Mouse (Mus musculus) CH12.LX (cell line): ENCODE data around the gene Pla2g5. TPM values are rescaled to one million over a fixed set of nuclear protein-coding genes. Genes with fewer than 3 reads are reported as not detected.

Experiments used
- DNase-seq: peaks from one replicate; pipeline ENCODE4 v3.0.0-alpha.2; 2013; ENCODE audit errors: extremely low read depth
- H3K27ac ChIP-seq: 2 replicates; pipeline ENCODE4 v1.5.1; 2012; ENCODE audit warnings: low read depth, mild to moderate bottlenecking, control low read depth, moderate library complexity; ENCODE audit not compliant: insufficient read depth
- H3K27me3 ChIP-seq: replicated peaks from 2 replicates; pipeline ENCODE3; 2012; ENCODE audit warnings: inconsistent platforms
- H3K36me3 ChIP-seq, 2 experiments: replicated peaks in 1 of 2; 2 replicates each; pipeline versions ENCODE3 to v1.6.1; 2012; ENCODE audit warnings: inconsistent platforms in 1 of 2, low read length in 1 of 2, mild to moderate bottlenecking in 1 of 2, mixed read lengths in 1 of 2, moderate library complexity in 1 of 2; ENCODE audit not compliant: control insufficient read depth in 1 of 2, insufficient read depth in 1 of 2
- H3K4me1 ChIP-seq, 2 experiments: 2 replicates each; pipeline ENCODE4 v1.6.1; 2012; ENCODE audit warnings: inconsistent platforms in 1 of 2, moderate library complexity in 1 of 2; ENCODE audit not compliant: insufficient read depth in 2 of 2, control insufficient read depth in 1 of 2
- H3K4me2 ChIP-seq: 2 replicates; pipeline ENCODE4 v1.6.1; 2012; ENCODE audit warnings: low read depth, mild to moderate bottlenecking, control low read depth; ENCODE audit not compliant: poor library complexity, insufficient read depth, severe bottlenecking
- H3K4me3 ChIP-seq, 3 experiments: fragments of 150-350 bp in 1 of 3; sonication (generic) in 1 of 3; replicated peaks in 1 of 3; 2 replicates each; pipeline versions ENCODE3 to v1.5.1; 2011 to 2012; ENCODE audit warnings: low read depth in 2 of 3, low read length in 2 of 3, mild to moderate bottlenecking in 2 of 3, moderate library complexity in 2 of 3, control low read depth in 1 of 3, improper control_type of control experiment in 1 of 3, inconsistent platforms in 1 of 3, mixed read lengths in 1 of 3; ENCODE audit not compliant: poor library complexity in 1 of 3
- H3K79me2 ChIP-seq: replicated peaks from 2 replicates; pipeline ENCODE4 v1.6.1; 2012; ENCODE audit warnings: mild to moderate bottlenecking, moderate library complexity; ENCODE audit not compliant: control insufficient read depth, poor library complexity, insufficient read depth, severe bottlenecking; ENCODE audit errors: extremely low read depth
- H3K9ac ChIP-seq: 2 replicates; pipeline ENCODE4 v1.6.1; 2012; ENCODE audit warnings: low read depth, mild to moderate bottlenecking, control low read depth, moderate library complexity; ENCODE audit not compliant: insufficient read depth
- H3K9me3 ChIP-seq: replicated peaks from 2 replicates; pipeline ENCODE3; 2012; ENCODE audit warnings: low read length, inconsistent platforms, mixed read lengths
- BHLHE40 ChIP-seq: IDR thresholded peaks from 2 replicates; pipeline ENCODE4 v1.6.1; 2011; ENCODE audit warnings: mild to moderate bottlenecking, low read depth, low read length, improper control_type of control experiment
- CHD1 ChIP-seq: IDR thresholded peaks from 2 replicates; pipeline ENCODE4 v1.6.1; 2012; ENCODE audit warnings: low read depth, low read length, improper control_type of control experiment, inconsistent platforms
- E2F4 ChIP-seq: IDR thresholded peaks from 2 replicates; pipeline ENCODE4 v1.6.1; 2011; ENCODE audit warnings: low read depth, low read length, improper control_type of control experiment; ENCODE audit not compliant: insufficient replicate concordance
- ELF1 ChIP-seq: IDR thresholded peaks from 2 replicates; pipeline ENCODE4 v1.6.1; 2014; ENCODE audit warnings: low read depth, mild to moderate bottlenecking, inconsistent platforms, low read length, improper control_type of control experiment
- EP300 ChIP-seq: IDR thresholded peaks from 2 replicates; pipeline ENCODE4 v1.6.1; 2011; ENCODE audit warnings: low read length, improper control_type of control experiment
- ETS1 ChIP-seq: conservative IDR thresholded peaks from 2 replicates; pipeline ENCODE4 v1.6.1; 2012; ENCODE audit warnings: low read depth, mild to moderate bottlenecking, inconsistent platforms, low read length, improper control_type of control experiment, moderate library complexity
- GABPA ChIP-seq: IDR thresholded peaks from 2 replicates; pipeline ENCODE4 v1.6.1; 2012; ENCODE audit warnings: low read depth, low read length, improper control_type of control experiment, inconsistent platforms; ENCODE audit not compliant: insufficient replicate concordance
- HCFC1 ChIP-seq: IDR thresholded peaks from 2 replicates; pipeline ENCODE4 v1.6.1; 2012; ENCODE audit warnings: low read depth, mild to moderate bottlenecking, inconsistent platforms, low read length, improper control_type of control experiment
- IRF4 ChIP-seq: IDR thresholded peaks from 2 replicates; pipeline ENCODE4 v1.6.1; 2014; ENCODE audit warnings: low read depth, mild to moderate bottlenecking, inconsistent platforms, low read length, improper control_type of control experiment
- JUN ChIP-seq: IDR thresholded peaks from 2 replicates; pipeline ENCODE4 v1.6.1; 2011; ENCODE audit warnings: low read depth, mild to moderate bottlenecking, low read length, improper control_type of control experiment, moderate library complexity; ENCODE audit not compliant: insufficient read depth
- JUND ChIP-seq: conservative IDR thresholded peaks from 2 replicates; pipeline ENCODE4 v1.6.1; 2011; ENCODE audit warnings: low read depth, low read length, improper control_type of control experiment
- KAT2A ChIP-seq: IDR thresholded peaks from 2 replicates; pipeline ENCODE4 v1.6.1; 2012; ENCODE audit warnings: low read length, improper control_type of control experiment, inconsistent platforms; ENCODE audit not compliant: insufficient replicate concordance
- MAFK ChIP-seq: IDR thresholded peaks from 2 replicates; pipeline ENCODE4 v1.6.1; 2011; ENCODE audit warnings: low read length, improper control_type of control experiment; ENCODE audit not compliant: insufficient replicate concordance
- MAX ChIP-seq: IDR thresholded peaks from 2 replicates; pipeline ENCODE4 v1.6.1; 2011; ENCODE audit warnings: low read length, improper control_type of control experiment
- MAZ ChIP-seq: IDR thresholded peaks from 2 replicates; pipeline ENCODE4 v1.6.1; 2012; ENCODE audit warnings: low read depth, mild to moderate bottlenecking, inconsistent platforms, low read length, improper control_type of control experiment, moderate library complexity
- MEF2A ChIP-seq: IDR thresholded peaks from 2 replicates; pipeline ENCODE4 v1.6.1; 2014; ENCODE audit warnings: low read depth, mild to moderate bottlenecking, inconsistent platforms, low read length, improper control_type of control experiment, borderline replicate concordance
- MYC ChIP-seq: IDR thresholded peaks from 2 replicates; pipeline ENCODE4 v1.6.1; 2011; ENCODE audit warnings: low read depth, mild to moderate bottlenecking, improper control_type of control experiment, low read length
- NELFE ChIP-seq: IDR thresholded peaks from 2 replicates; pipeline ENCODE4 v1.6.1; 2011; ENCODE audit warnings: low read depth, low read length, improper control_type of control experiment
- NRF1 ChIP-seq: IDR thresholded peaks from 2 replicates; pipeline ENCODE4 v1.6.1; 2014; ENCODE audit warnings: low read depth, mild to moderate bottlenecking, inconsistent platforms, low read length, improper control_type of control experiment, moderate library complexity
- PAX5 ChIP-seq: IDR thresholded peaks from 2 replicates; pipeline ENCODE4 v1.6.1; 2012; ENCODE audit warnings: low read length, inconsistent platforms, mixed read lengths
- POLR2A ChIP-seq: IDR thresholded peaks from 2 replicates; pipeline ENCODE4 v1.6.1; 2011; ENCODE audit warnings: low read depth, mild to moderate bottlenecking, improper control_type of control experiment, low read length
- POLR2AphosphoS2 ChIP-seq: IDR thresholded peaks from 2 replicates; pipeline ENCODE4 v1.6.1; 2011; ENCODE audit warnings: low read depth, low read length, improper control_type of control experiment
- RCOR1 ChIP-seq: conservative IDR thresholded peaks from 2 replicates; pipeline ENCODE4 v1.6.1; 2012; ENCODE audit warnings: low read depth, mild to moderate bottlenecking, inconsistent platforms, low read length, improper control_type of control experiment
- SIN3A ChIP-seq: IDR thresholded peaks from 2 replicates; pipeline ENCODE4 v1.6.1; 2012; ENCODE audit warnings: low read length, improper control_type of control experiment, inconsistent platforms
- SMC3 ChIP-seq: IDR thresholded peaks from 2 replicates; pipeline ENCODE4 v1.6.1; 2011; ENCODE audit warnings: low read depth, low read length, improper control_type of control experiment
- TBP ChIP-seq: conservative IDR thresholded peaks from 2 replicates; pipeline ENCODE4 v1.6.1; 2011; ENCODE audit warnings: low read depth, low read length, improper control_type of control experiment
- USF2 ChIP-seq: conservative IDR thresholded peaks from 2 replicates; pipeline ENCODE4 v1.6.1; 2011; ENCODE audit warnings: low read depth, low read length, improper control_type of control experiment
- ZC3H11A ChIP-seq: IDR thresholded peaks from 2 replicates; pipeline ENCODE4 v1.6.1; 2012; ENCODE audit warnings: low read depth, mild to moderate bottlenecking, inconsistent platforms, low read length, improper control_type of control experiment
- dilution Hi-C: fragments of 300-500 bp; cut with MboI; formaldehyde crosslinking; loops from 2 replicates; pipeline ENCODE4 v1.14.3; 2020; ENCODE audit warnings: low sequenced_read_pairs; ENCODE audit not compliant: extremely low pct_unique_long_range_greater_than_20kb, extremely low pct_ligation_motif_present
- in situ Hi-C: fragments of 300-500 bp; cut with MboI; formaldehyde crosslinking; loops from 3 replicates; pipeline ENCODE4 v1.14.3; 2019; ENCODE audit warnings: low sequenced_read_pairs, low pct_ligation_motif_present, low pct_unique_long_range_greater_than_20kb, mixed read lengths
- polyA plus RNA-seq: library from polyadenylated mRNA; unstranded; fragments of >175 nt; gene quantifications from 2 replicates; pipeline ENCODE4 v1.2.1, GENCODE M21; 2012; ENCODE audit warnings: low read depth; ENCODE audit not compliant: insufficient read length
- total RNA-seq, 2 experiments: library from RNA; depleted of rRNA; stranded (reverse); fragments of 300-350 nt in 1 of 2; fragments of >200 nt in 1 of 2; gene quantifications; 2 replicates each; pipeline ENCODE4 v1.2.3; 2012 to 2014

Pla2g5 gene
- total and polyA plus RNA-seq, 3 experiments, result 0.53 to 0.68 TPM; not detected in 1

DNA sequence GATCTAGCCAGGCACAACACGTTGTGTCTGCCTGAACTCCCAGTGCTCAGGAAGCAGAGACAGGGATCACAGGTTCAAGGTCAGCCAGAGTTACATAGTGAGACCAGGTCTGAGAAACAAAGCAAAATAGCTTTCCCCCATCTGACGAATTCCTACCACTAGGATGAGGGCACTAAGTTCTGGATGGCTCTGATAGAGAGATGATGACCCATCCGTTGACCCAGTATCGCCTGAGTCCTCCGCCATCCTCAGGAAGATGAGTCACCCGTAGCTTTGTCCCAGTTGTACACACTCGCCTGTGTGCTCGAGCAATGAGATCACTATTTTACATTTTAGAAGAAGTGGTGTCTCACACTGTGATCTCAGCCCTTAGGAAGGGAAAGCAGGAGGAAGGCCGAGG lies 101.0 kb downstream of the Pla2g5 start:
- in situ Hi-C loops (no loop called here), dilution Hi-C loops (no loop called here)
- H3K9ac ChIP-seq, result no peak overlapping the region
- no peak overlapping the region for H3K27ac ChIP-seq
- no peak overlapping the region for H3K4me3 ChIP-seq
- H3K4me2 ChIP-seq, result no peak overlapping the region
- H3K79me2 ChIP-seq, result no peaks in the 10 kb centered on the region
- DNase-seq, result no peak
- peaks cover 67% of the 10 kb centered on the region for H3K27me3 ChIP-seq
- H3K4me1 ChIP-seq, result peaks cover 0 to 8% of the 10 kb centered on the region in 2 experiments; a peak in 2 of 4 replicates
- no peaks in the 10 kb centered on the region for H3K36me3 ChIP-seq
- H3K9me3 ChIP-seq, result no peaks in the 10 kb centered on the region
- TF ChIP-seq IRF4 (no peak), MEF2A (no peak), POLR2A (no peak), MYC (no peak), ETS1 (no peak), POLR2AphosphoS2 (no peak), E2F4 (no peak), MAZ (no peak), NELFE (no peak), GABPA (no peak), EP300 (no peak), RCOR1 (no peak), ELF1 (no peak), MAFK (no peak), JUN (no peak), TBP (no peak), NRF1 (no peak), SIN3A (no peak), KAT2A (no peak), CHD1 (no peak)

DNA sequence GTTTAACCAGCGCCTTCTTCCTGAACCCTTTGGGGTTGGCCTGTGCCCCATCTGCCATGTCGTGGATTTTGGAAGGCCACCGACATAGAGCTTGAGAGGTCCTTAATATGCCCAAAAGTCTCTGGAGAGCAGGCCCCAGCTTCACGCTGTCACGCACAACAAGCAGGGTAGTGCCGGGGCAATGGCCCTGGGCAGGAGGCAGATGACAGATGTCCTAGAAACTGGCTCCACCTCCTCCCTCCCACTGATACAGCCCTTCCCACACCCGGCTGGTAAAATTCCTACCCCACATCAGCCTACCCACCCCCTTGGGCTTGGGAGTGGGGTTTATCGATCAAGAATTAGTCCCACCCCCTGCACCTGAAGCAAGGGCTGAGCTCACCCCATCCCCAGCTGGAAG lies 105.9 kb downstream of the Pla2g5 start, which contains the start of gene Pla2g2f:
Pla2g2f (minus strand) TSS at position 211 of the 400 bp plus-strand sequence.
- in situ Hi-C loops, result no loop called here
- Histone ChIP-seq H3K27ac (no peak within 1 kb of the TSS), H3K36me3 (no peaks in the 10 kb centered on the region), H3K4me1 (no peaks in the 10 kb centered on the region; a peak in 1 of 4 replicates), H3K4me2 (no peak within 1 kb of the TSS), H3K79me2 (no peaks in the 10 kb centered on the region), H3K9me3 (peaks cover 5% of the 10 kb centered on the region), H3K9ac (no peak within 1 kb of the TSS), H3K4me3 (no peak within 1 kb of the TSS), H3K27me3 (peaks cover 73% of the 10 kb centered on the region)
- dilution Hi-C loops, result no loop called here
- TF ChIP-seq NRF1 (no peak), NELFE (no peak), USF2 (no peak), SMC3 (no peak), POLR2AphosphoS2 (no peak), BHLHE40 (no peak), KAT2A (no peak), JUND (no peak), HCFC1 (no peak), MAFK (no peak), PAX5 (no peak), MAZ (no peak), TBP (no peak), MAX (no peak), ZC3H11A (no peak), CHD1 (no peak), RCOR1 (no peak), GABPA (no peak)
- DNase-seq, result no peak
